Mouse (Mus musculus) ES-E14 (cell line): Measurements from ENCODE around the gene Zkscan17. TPM values are rescaled to one million over a fixed set of nuclear protein-coding genes. Genes with fewer than 3 reads are reported as not detected.

Source experiments
- DNase-seq: peaks from one replicate; pipeline ENCODE4 v3.0.0-alpha.2; 2013; ENCODE audit warnings: low read depth, low spot score
- H3K27ac ChIP-seq: 2 replicates; pipeline ENCODE4 v1.5.1; 2012; ENCODE audit warnings: low read depth, mild to moderate bottlenecking, low read length, moderate library complexity, mixed read lengths; ENCODE audit not compliant: poor library complexity, insufficient read depth, severe bottlenecking
- H3K36me3 ChIP-seq: 2 replicates; pipeline ENCODE4 v1.6.1; 2012; ENCODE audit warnings: mild to moderate bottlenecking, low read length, moderate library complexity, mixed read lengths; ENCODE audit not compliant: control insufficient read depth, poor library complexity, insufficient read depth, severe bottlenecking
- H3K4me1 ChIP-seq, 2 experiments: fragments of 150-350 bp in 1 of 2; sonication (generic) in 1 of 2; 2 replicates each; pipeline ENCODE4 v1.6.1; 2012; ENCODE audit warnings: low read length in 2 of 2, mild to moderate bottlenecking in 1 of 2, mixed read lengths in 1 of 2; ENCODE audit not compliant: control insufficient read depth in 2 of 2, insufficient read depth in 2 of 2, poor library complexity in 1 of 2
- H3K4me3 ChIP-seq, 2 experiments: fragments of 150-350 bp in 1 of 2; sonication (generic) in 1 of 2; 2 replicates each; pipeline ENCODE4 v1.5.1; 2012; ENCODE audit warnings: low read length in 2 of 2, low read depth in 1 of 2, mild to moderate bottlenecking in 1 of 2, mixed read lengths in 1 of 2; ENCODE audit not compliant: insufficient read depth in 1 of 2, poor library complexity in 1 of 2, severe bottlenecking in 1 of 2
- H3K9ac ChIP-seq: 2 replicates; pipeline ENCODE4 v1.6.1; 2012; ENCODE audit warnings: low read depth, mild to moderate bottlenecking, low read length, mixed read lengths; ENCODE audit not compliant: poor library complexity, insufficient read depth, severe bottlenecking
- H3K9me3 ChIP-seq: fragments of 150-350 bp; sonication (generic); 2 replicates; pipeline ENCODE4 v1.6.1; 2012; ENCODE audit warnings: low read depth, mild to moderate bottlenecking, low read length; ENCODE audit not compliant: control insufficient read depth, insufficient read depth
- CHD2 ChIP-seq: IDR thresholded peaks from 2 replicates; pipeline ENCODE4 v1.6.1; 2014; ENCODE audit warnings: mild to moderate bottlenecking, low read depth, low read length, inconsistent platforms
- HCFC1 ChIP-seq: IDR thresholded peaks from 2 replicates; pipeline ENCODE4 v1.6.1; 2012; ENCODE audit warnings: low read length, inconsistent platforms, borderline replicate concordance; ENCODE audit not compliant: insufficient read depth
- MAFK ChIP-seq: IDR thresholded peaks from 2 replicates; pipeline ENCODE4 v1.6.1; 2014; ENCODE audit warnings: mild to moderate bottlenecking, low read depth, low read length, inconsistent platforms; ENCODE audit not compliant: insufficient read depth
- ZC3H11A ChIP-seq: IDR thresholded peaks from 2 replicates; pipeline ENCODE4 v1.6.1; 2012; ENCODE audit warnings: low read depth, mild to moderate bottlenecking, inconsistent platforms, low read length, borderline replicate concordance
- ZNF384 ChIP-seq: IDR thresholded peaks from 2 replicates; pipeline ENCODE4 v1.6.1; 2012; ENCODE audit warnings: low read depth, low read length, inconsistent platforms
- in situ Hi-C, 2 experiments: fragments of 600-800 bp; cut with MboI; formaldehyde crosslinking; loops; one replicate each; pipeline ENCODE4 v1.15.1; 2025; ENCODE audit warnings: low sequenced_read_pairs in 2 of 2, inconsistent platforms in 1 of 2; ENCODE audit not compliant: unreplicated experiment in 2 of 2
- total RNA-seq: library from RNA; depleted of rRNA; stranded (reverse); fragments of 300-350 nt; gene quantifications from 2 replicates; pipeline ENCODE4 v1.2.3, GENCODE M21; 2012

The Zkscan17 gene
- total RNA-seq, 1 experiment = 22.6 TPM

- no peak overlapping the region for H3K27ac ChIP-seq
- H3K36me3 ChIP-seq = peaks cover 41% of the 10 kb centered on the region
- H3K9ac ChIP-seq = no peak overlapping the region
- no peak for DNase-seq
- in situ Hi-C loops = no loop called here
- no peaks in the 10 kb centered on the region for H3K9me3 ChIP-seq
- TF ChIP-seq MAFK (no peak), CHD2 (no peak), HCFC1 (no peak), ZNF384 (no peak), ZC3H11A (no peak)
- H3K4me1 ChIP-seq = peaks cover 0 to 8% of the 10 kb centered on the region in 2 experiments; a peak in 1 of 4 replicates
- no peak overlapping the region for H3K4me3 ChIP-seq
Observed at GRCm38 (mm10) chr11:59456346-59456745, 70.2 kb downstream of the Zkscan17 start.

GRCm38 (mm10) chr11:59451086-59451485, 75.5 kb downstream of the Zkscan17 start, which contains the start of gene Snap47:
Gene Snap47 (minus strand): TSS chr11:59451186.
- Histone ChIP-seq H3K9ac (peak within 1 kb of the TSS; percentile 94), H3K27ac (peak within 1 kb of the TSS; percentile 70), H3K4me3 (peak within 1 kb of the TSS; percentile 84 to 97), H3K9me3 (no peaks in the 10 kb centered on the region), H3K36me3 (peaks cover 32% of the 10 kb centered on the region), H3K4me1 (peaks cover 3 to 9% of the 10 kb centered on the region in 2 experiments; a peak in 3 of 4 replicates)
- TF ChIP-seq ZNF384 = no peak
- no peak for TF ChIP-seq MAFK
- TF ChIP-seq ZC3H11A = no peak
- no peak for TF ChIP-seq CHD2
- no peak for TF ChIP-seq HCFC1
- in situ Hi-C loops = no loop called here
- DNase-seq = no peak

GRCm38 (mm10) chr11:59450230-59450771, 76.2 kb downstream of the Zkscan17 start:
- TF ChIP-seq MAFK (no peak), ZNF384 (no peak), HCFC1 (no peak; the same call in 1 of the 2 replicates), ZC3H11A (no peak), CHD2 (no peak)
- peak overlapping the region; percentile 84 to 97 for H3K4me3 ChIP-seq
- peaks cover 3 to 9% of the 10 kb centered on the region in 2 experiments; a peak in 3 of 4 replicates for H3K4me1 ChIP-seq
- peak overlapping the region; percentile 70 for H3K27ac ChIP-seq
- no peak for DNase-seq
- peaks cover 27% of the 10 kb centered on the region for H3K36me3 ChIP-seq
- in situ Hi-C loops = no loop called here
- peak overlapping the region; percentile 94 for H3K9ac ChIP-seq
- H3K9me3 ChIP-seq = no peaks in the 10 kb centered on the region

GRCm38 (mm10) chr11:59449741-59450229, 76.8 kb downstream of the Zkscan17 start, which contains the start of gene Jmjd4:
Gene Jmjd4 (plus strand): TSS chr11:59450045.
- peaks cover 3 to 9% of the 10 kb centered on the region in 2 experiments; a peak in 3 of 4 replicates for H3K4me1 ChIP-seq
- H3K9me3 ChIP-seq = no peaks in the 10 kb centered on the region
- H3K27ac ChIP-seq = peak within 1 kb of the TSS; percentile 70
- peak within 1 kb of the TSS; percentile 94 for H3K9ac ChIP-seq
- in situ Hi-C loops = no loop called here
- TF ChIP-seq HCFC1 (peak; percentile 53; the same call in 1 of the 2 replicates), ZNF384 (no peak)
- H3K4me3 ChIP-seq = peak within 1 kb of the TSS; percentile 84 to 97
- peaks cover 22% of the 10 kb centered on the region for H3K36me3 ChIP-seq
- peak; percentile 83 for DNase-seq
